Mouse (Mus musculus) large intestine, adult 2 months (tissue): ENCODE data around the gene Gcnt3. TPM values are rescaled to one million over a fixed set of nuclear protein-coding genes. Genes with fewer than 3 reads are reported as not detected.

Experiments used
- DNase-seq: peaks from one replicate; pipeline ENCODE4 v3.0.0-alpha.2; 2012; ENCODE audit warnings: low read depth, low spot score
- WGBS: fragments of 180-500 bp; shearing (Covaris S2); methylation state at CpG from one replicate; pipeline ENCODE4 v1.1.7; 2018; 5-methylcytosine and 5-hydroxymethylcytosine counted together
- polyA plus RNA-seq: library from polyadenylated mRNA; depleted of rRNA; stranded (reverse); fragments of >200 nt; gene quantifications from 2 replicates; pipeline ENCODE4 v1.2.3, GENCODE M21; 2012; rRNA removed

Gene Gcnt3
- polyA plus RNA-seq, result 16.2 and 17.8 TPM in 2 replicates

DNA sequence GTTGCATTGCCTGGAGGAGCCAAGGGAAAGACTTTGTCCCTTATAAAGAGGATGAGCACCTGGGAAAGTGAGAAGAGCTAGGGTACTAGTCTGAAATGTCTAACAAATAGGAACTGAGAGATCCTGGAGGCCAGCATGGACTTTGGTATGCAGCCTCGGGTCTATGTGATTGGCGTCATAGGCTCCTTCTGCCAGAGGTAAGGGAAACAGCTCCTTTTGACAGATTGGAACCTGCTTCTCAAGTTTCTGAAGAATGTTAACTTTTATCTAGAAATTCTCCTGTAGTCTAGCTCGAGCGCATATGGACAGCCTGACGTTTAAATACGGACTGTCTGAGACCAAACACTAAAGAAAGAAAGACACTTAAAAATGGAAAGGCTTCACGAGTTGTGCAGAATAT is at the start of gene Gcnt3:
Gcnt3 (minus strand) TSS at position 101 of the 400 bp plus-strand sequence.
- WGBS, result 45% methylated on average over 7 of the region's 7 CpGs

GRCm38 (mm10) chr9:70087379-70087778 is 49.5 kb upstream of the Gcnt3 start:
- no peak for DNase-seq
- WGBS, result 64% methylated on average over 5 of the region's 5 CpGs

More for the DNA sequence above, at the start of gene Gcnt3:
- no peak for DNase-seq

GRCm38 (mm10) chr9:70086091-70086490 is 48.2 kb upstream of the Gcnt3 start:
- no peak for DNase-seq
- 47% methylated on average over 6 of the region's 6 CpGs for WGBS

DNA sequence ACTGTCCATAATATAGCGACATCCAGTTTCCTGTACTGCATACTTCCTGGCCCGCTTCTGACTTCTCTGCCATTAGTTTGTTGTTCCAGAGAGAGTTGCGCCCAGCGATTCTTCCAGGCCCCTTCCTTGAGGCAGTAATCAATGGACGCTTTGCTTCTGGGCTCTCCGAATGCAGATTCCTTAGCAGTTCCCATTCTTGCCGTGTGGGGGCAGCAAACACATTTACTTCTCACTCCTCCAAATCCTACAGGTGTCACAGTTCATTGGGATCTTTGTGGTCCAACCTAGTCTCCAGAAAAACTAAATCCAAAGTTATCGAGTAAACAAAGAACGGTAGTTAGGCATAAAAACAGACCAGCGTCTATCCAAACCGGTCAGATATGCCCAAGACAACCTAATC is 46.2 kb upstream of the Gcnt3 start:
- 73% methylated on average over 11 of the region's 11 CpGs for WGBS

DNA sequence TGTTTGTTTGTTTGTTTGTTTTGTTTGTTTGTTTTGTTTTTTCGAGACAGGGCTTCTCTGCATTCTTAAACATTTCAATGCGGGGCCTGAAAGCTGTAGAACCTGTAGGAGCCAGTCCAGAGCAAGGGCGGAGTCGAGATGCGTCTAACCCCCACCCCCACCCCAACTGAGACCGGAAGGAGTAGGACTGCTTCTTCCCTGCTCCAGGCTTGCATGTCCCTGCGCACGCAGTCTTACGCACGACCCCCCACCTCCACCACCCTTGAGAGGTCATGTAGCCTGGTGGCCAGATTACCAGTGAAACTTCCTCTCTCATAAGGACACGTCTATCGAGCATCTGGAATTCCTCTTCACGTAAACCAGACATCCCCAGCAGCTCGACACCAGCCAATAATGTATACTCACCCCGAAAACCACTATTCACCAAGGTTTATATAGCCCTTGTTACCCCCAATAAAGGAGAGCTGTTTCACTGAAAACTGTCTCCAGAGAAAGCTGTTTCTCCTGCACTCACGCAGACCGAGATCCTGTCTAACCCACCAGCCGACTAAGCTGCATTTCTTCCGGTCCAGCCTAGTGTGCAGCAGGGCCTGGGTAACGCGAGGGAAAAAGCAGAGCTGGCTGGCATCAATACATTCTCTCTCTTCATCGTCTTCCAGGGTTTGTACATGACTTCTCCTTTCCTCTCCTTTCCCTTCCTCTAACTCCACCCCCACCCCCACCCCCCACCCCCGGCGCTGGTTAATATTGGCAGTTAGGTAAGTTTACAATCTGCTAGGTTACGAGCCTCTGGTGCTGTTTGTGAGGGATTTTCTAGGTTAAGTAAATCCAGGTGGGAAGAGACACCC is 44.7 kb upstream of the Gcnt3 start:
- no peak for DNase-seq
- 28% methylated on average over 25 of the region's 25 CpGs for WGBS

More for the DNA sequence above, 46.2 kb upstream of the Gcnt3 start:
- DNase-seq, result no peak

- 88% methylated on average over 7 of the region's 7 CpGs for WGBS
These were observed 43.9 kb upstream of the Gcnt3 start for GRCm38 (mm10) chr9:70081767-70082166.

DNA sequence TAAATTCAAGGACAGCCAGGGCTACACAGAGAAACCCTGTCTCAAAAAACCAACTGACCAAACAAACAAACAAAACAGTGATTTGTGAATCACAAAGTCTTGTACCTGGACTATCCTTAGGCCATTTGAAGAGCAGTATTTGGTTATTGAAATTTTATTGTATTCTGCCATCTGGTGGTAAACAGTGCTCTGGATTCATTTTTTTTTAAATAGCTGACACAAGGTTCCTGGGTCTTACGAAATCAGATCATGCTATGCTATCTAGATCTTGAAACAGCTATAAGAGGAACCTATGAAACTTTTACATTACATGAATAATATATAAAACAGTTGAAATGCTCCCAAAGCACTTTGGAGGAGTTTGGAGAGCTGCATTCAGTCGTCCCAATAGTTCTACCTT is 43.1 kb upstream of the Gcnt3 start:
- 39% methylated on average over 2 of the region's 2 CpGs for WGBS
- DNase-seq, result no peak

More at GRCm38 (mm10) chr9:70081767-70082166, 43.9 kb upstream of the Gcnt3 start:
- no peak for DNase-seq

DNA sequence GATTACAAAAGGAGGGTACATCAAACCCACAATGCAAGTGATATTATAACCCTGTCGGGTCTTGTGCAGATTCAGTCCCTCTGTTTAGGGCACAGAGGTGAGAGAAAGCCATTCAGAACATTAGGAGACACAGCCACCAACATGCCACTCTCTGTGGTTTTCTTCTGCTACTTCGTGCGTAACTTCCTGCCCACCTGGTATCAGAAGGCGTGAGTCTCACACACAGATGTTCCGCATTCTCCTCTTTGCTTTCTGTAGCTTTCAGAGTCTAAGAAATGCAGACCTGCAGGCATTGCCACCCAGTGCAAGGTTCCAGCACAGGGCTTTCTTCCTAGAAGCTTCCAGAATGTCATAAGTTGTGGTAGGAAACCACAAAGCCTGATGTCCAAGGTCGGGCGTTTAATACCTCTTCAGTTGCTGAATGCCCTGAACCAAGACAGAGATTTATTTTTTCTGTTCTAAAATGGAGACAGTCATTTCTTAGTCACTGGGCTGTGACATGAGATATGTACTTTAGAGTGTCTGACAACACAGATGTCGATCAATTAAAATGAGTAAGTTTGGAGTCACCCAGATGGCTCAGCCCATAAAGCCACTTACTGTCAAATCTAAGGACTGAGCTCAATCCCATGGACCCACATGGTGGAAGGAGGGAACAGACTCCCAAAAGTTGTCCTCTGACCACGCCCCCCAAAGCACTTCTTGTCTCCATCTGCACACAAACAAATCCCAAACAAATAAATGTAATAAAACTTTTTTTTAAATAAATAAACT is 42.3 kb upstream of the Gcnt3 start:
- DNase-seq, result no peak
- 83% methylated on average over 9 of the region's 9 CpGs for WGBS

- 50% methylated on average over 3 of the region's 3 CpGs for WGBS
- DNase-seq, result no peak
These were observed 40.1 kb upstream of the Gcnt3 start for GRCm38 (mm10) chr9:70078034-70078433.

DNA sequence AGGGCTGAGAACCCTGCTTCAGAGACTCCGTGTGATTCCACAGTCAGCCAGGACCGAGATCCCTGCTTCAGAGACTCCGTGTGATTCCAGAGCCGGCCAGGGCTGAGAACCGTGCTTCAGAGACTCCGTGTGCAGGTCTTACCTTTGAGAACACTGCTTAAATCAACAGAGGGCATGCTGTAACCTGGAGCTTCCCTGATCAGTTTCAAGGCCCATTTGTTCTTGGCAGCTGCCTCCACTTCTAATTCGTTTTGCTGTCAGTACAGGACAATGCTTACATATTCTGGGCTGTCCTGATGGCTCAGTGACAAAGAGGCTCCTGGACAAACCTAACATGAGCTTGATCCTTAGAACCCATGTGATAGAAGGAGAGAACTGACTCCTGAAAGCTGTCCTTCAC is 39.3 kb upstream of the Gcnt3 start:
- 34% methylated on average over 7 of the region's 7 CpGs for WGBS
- no peak for DNase-seq

DNA sequence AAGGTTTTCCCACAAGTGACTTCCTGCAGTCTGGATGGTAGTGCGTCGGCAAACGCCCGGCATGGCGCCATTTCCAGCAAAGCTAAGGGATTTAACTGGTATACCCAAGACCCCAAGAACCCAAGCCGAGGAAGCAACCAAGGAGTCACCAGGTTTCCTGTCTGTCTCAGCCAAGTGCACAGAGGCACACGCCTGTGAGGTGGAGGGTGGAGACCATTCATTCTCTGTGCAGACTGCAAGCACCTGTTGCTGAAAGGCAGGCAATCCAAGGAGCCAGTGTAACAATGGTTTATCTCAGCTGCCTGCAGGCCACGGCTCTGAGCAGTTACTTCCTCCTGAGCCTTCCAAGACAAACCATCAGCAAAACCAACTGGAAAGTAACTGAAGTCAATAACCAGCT is 34.5 kb upstream of the Gcnt3 start:
- 40% methylated on average over 8 of the region's 8 CpGs for WGBS
- no peak for DNase-seq

- DNase-seq, result no peak
- WGBS, result 15% methylated on average over 8 of the region's 8 CpGs
These were observed 32.1 kb upstream of the Gcnt3 start for GRCm38 (mm10) chr9:70069961-70070435.

DNA sequence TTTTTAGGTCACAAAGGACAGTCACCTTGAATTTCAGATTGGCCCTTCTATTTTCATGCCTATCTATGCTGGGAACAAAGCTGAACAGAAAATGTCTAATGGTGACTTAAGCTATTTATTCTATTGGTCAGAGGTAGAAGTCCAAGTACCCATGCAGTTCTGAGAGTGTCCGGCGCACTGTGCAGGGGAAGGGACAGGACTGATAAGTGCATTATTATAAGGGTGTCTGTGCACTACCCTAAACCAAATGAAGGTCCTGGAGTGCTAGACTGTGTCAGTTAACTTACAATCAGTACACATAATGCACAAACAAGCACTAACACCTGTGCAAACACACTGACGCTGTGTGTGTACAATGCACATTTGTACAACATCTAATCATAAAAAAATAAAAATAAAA is 29.6 kb upstream of the Gcnt3 start:
- WGBS, result 35% methylated on average over 3 of the region's 3 CpGs

DNA sequence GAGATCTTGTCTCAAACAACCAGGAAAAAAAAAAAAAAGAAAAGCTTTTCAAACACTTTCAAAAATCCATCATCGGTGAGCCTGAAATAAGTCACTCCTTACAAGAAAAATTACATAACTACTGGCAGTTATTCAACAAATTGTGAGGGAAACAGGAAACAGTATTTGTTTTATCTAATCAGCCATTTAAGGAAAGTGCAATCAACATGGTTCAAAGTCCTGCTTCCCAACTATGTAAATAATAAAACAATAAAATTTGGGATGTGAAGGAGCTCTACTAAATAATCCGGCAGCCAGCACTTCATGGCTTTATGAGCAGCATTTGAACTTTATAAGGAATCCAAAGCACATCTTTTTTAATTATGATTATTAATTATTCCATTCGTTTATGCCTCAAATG is 24.1 kb upstream of the Gcnt3 start:
- no peak for DNase-seq
- WGBS, result 17% methylated on average over 3 of the region's 3 CpGs

More for the DNA sequence above, 29.6 kb upstream of the Gcnt3 start:
- no peak for DNase-seq

DNA sequence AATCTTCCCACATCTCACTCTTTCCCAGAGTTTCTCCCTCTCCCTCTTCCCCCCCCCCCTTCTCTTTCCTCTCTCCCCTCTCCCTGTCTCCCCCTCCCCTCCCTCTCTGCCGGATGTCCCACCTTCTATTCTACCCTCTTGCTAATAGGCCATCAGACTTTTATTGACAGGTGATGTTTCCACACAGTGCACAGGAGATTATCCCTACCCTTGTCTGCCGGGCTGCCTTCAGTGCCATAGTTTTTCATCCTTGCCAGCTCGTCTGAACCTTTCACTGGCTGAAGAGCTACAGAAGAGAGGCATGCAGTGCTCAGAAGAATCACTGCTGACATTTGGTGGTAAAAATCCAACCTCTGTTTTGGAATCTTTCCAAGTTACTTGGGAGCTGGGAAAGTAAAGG is 15.5 kb upstream of the Gcnt3 start:
- no peak for DNase-seq
- 28% methylated on average over 3 of the region's 3 CpGs for WGBS

DNA sequence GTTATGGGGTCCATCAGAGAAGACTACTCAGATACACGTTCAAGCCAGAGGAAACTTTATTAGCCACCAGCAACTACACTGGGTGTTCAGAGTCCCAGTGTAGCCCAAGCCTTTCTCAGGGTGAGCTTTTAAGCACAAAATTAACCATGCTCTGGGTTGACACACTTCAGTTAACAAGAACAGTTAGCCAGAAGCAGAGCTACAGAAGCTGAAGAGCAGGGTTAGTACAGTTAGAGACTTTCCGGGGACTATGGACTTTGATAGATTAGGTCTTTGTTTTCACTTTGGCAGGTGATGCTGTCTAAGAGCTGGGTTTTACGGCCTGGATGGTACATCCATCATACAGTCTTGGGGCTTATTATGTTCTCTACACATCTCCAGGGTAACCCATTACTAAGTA is 14.8 kb upstream of the Gcnt3 start:
- no peak for DNase-seq
- 32% methylated on average over 3 of the region's 3 CpGs for WGBS

- WGBS, result 26% methylated on average over 8 of the region's 8 CpGs
- no peak for DNase-seq
These were observed 12.0 kb upstream of the Gcnt3 start for GRCm38 (mm10) chr9:70049839-70050238.

DNA sequence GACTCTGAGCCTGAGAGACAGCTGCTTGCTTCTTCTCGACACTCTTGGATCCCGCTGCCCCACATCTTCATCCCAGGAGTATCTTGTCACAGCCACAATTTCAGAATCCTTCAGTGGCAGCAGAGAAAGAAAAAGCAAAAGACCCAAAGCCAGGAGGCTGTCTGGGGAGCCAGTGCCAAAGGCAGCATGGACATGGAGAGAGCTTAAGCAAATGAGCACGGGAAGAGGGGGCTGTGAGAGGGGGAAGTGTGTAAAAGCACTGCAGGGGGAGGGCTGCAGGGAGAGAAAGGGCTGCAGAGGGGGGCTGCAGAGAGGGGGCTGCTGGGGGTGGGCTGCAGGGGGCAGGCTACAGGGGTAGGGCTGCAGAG is 11.5 kb upstream of the Gcnt3 start:
- WGBS, result 46% methylated on average over 3 of the region's 3 CpGs
- DNase-seq, result no peak

- WGBS, result 24% methylated on average over 6 of the region's 6 CpGs
- no peak for DNase-seq
These were observed 11.0 kb upstream of the Gcnt3 start for GRCm38 (mm10) chr9:70048751-70049415.

DNA sequence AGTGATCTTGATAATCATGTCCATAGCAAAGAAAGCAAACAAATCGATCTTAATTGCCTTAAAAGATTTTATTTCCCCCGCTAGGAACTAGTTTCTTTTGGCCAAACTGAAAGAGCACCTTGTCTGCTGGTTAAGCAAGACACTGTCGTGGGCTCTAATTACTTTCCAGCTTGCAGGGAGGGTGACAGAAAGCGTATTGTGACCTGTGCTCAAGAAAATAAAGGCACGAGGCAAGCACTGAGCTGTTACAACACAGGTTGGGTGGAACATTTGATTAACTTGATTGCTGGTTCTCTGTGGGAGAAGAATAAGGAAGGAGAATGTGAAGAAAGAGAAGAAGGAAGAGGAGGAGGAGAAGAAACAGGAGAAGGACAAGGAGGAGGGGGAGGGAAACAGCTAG is 10.4 kb upstream of the Gcnt3 start:
- DNase-seq, result no peak
- WGBS, result 36% methylated on average over 5 of the region's 5 CpGs
